Mouse (Mus musculus) embryonic facial prominence, embryonic 15.5 days (tissue): ENCODE measurements around the gene Cdc42ep5. TPM values are rescaled to one million over a fixed set of nuclear protein-coding genes. Genes with fewer than 3 reads are reported as not detected.
A peak's percentile ranks its signal among the peaks of the same experiment; 100 is the strongest.
"Not testable (repeated sequence)": the region's sequence is repeated elsewhere in the genome, so short reads cannot be mapped to it uniquely, and the experiment has no call there.

Experiments used
- ATAC-seq: fragments of 200-750 bp; cut with Nextera tagmentation; 2 replicates; pipeline ENCODE4 v1.8.0; 2017; ENCODE audit warnings: low read depth, moderate TSS enrichment; ENCODE audit not compliant: insufficient number of reproducible peaks, low FRiP score, low TSS enrichment
- H3K27ac ChIP-seq: fragments of 300-500 bp; sonication (generic); replicated peaks from 2 replicates; pipeline ENCODE4 v1.5.1; 2015; ENCODE audit warnings: mild to moderate bottlenecking, inconsistent platforms
- H3K27me3 ChIP-seq: fragments of 300-500 bp; sonication (generic); 2 replicates; pipeline ENCODE4 v1.6.1; 2015; ENCODE audit warnings: inconsistent platforms
- H3K36me3 ChIP-seq: fragments of 300-500 bp; sonication (generic); 2 replicates; pipeline ENCODE4 v1.6.1; 2015; ENCODE audit warnings: mild to moderate bottlenecking, inconsistent platforms
- H3K4me1 ChIP-seq: fragments of 300-500 bp; sonication (generic); 2 replicates; pipeline ENCODE4 v1.6.1; 2015; ENCODE audit warnings: inconsistent platforms
- H3K4me2 ChIP-seq: fragments of 300-500 bp; sonication (generic); replicated peaks from 2 replicates; pipeline ENCODE4 v1.6.1; 2015; ENCODE audit warnings: mild to moderate bottlenecking, inconsistent platforms
- H3K4me3 ChIP-seq: fragments of 300-500 bp; sonication (generic); replicated peaks from 2 replicates; pipeline ENCODE4 v1.5.1; 2015; ENCODE audit warnings: mild to moderate bottlenecking, inconsistent platforms
- H3K9ac ChIP-seq: fragments of 300-500 bp; sonication (generic); 2 replicates; pipeline ENCODE4 v1.6.1; 2015; ENCODE audit warnings: inconsistent platforms
- H3K9me3 ChIP-seq: fragments of 300-500 bp; sonication (generic); replicated peaks from 2 replicates; pipeline ENCODE4 v1.6.1; 2016; ENCODE audit warnings: inconsistent platforms
- WGBS: fragments of 180-500 bp; shearing (Covaris S2); methylation state at CpG from one replicate; pipeline ENCODE4 v1.1.7; 2015; 5-methylcytosine and 5-hydroxymethylcytosine counted together
- polyA plus RNA-seq: library from polyadenylated mRNA; unstranded; fragments of >200 nt; fragmentation: Nextera tagmentation; extraction: Ambion mirVana; gene quantifications from 2 replicates; pipeline ENCODE4 v1.2.1, GENCODE M21; 2015

Cdc42ep5 gene
- 63.2 and 65.0 TPM in 2 replicates for polyA plus RNA-seq

DNA sequence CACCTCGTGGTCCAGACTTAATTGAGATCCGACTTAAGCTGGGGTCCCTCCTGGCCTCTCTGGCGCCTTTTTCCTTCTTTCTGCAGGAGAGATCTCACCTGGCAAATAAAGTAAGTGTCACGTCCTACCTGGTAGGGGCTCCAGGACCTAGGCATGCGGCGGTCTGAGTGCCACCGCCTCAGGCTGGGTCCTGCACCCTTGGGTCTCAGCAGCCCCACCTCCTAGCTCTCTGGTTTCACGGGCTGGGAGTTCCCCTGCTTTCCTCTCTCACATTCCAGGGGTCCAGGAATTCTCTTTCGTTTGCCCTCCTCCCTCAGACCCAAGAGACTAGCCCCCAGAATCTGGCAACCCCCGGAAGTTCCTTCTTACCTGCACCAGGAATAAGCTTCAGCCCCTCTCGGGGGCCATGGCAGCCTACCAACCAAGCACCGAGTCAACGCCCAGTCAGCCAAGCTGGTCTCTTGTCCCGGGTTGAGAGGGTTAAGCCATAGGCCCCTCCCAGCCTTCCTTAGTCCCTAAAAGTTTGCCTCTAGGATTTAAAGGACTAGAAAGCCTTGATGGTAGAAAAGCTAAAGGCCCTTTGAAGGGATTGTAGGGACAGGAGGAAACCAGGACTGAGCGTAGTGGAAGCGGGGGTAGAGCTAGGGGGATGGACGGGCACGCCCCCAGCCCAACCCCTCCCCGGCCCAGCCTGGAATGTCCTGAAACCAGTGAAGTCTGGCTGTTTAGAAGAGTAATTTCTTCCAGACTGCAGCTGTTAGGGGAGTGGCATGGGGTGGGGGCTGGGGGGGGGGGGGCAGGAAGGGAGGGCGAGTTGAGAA lies at the start of gene Cdc42ep5:
Cdc42ep5 (minus strand) TSS at position 771 of the 821 bp plus-strand sequence.
- Histone ChIP-seq H3K27me3 (no peaks in the 10 kb centered on the region), H3K4me1 (peaks cover 25% of the 10 kb centered on the region), H3K4me3 (peak within 1 kb of the TSS; percentile 60), H3K27ac (peak within 1 kb of the TSS; percentile 89), H3K9ac (peak within 1 kb of the TSS; percentile 47), H3K4me2 (peak within 1 kb of the TSS; percentile 83), H3K36me3 (no peaks in the 10 kb centered on the region), H3K9me3 (no peaks in the 10 kb centered on the region)
- under 1% methylated on average over 19 of the region's 20 CpGs for whole genome bisulfite sequencing
- peak; percentile 97 for ATAC-seq

DNA sequence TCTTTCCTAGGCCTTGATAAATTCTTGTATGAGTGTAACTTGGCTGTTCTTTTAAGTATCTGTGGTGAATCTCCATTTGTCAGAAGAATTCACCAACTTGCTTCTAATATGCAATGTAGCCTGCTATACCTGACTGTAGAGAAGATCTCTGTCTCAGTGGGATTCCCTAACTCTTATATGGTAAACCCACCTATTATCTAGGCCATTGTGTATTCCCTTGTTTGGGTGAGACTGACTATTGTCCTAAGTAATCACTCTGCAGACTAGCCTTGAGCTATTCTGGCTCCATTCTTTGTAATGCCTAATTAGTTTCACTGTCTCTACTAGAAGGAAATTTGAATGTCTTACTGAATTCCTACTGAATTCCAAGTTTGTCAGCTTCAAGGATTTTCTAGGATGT lies 48.8 kb upstream of the Cdc42ep5 start:
- ATAC-seq, H3K4me1 ChIP-seq, H3K4me2 ChIP-seq, H3K4me3 ChIP-seq, H3K9ac ChIP-seq, H3K36me3 ChIP-seq, H3K27ac ChIP-seq, H3K27me3 ChIP-seq, H3K9me3 ChIP-seq: not testable (repeated sequence)

DNA sequence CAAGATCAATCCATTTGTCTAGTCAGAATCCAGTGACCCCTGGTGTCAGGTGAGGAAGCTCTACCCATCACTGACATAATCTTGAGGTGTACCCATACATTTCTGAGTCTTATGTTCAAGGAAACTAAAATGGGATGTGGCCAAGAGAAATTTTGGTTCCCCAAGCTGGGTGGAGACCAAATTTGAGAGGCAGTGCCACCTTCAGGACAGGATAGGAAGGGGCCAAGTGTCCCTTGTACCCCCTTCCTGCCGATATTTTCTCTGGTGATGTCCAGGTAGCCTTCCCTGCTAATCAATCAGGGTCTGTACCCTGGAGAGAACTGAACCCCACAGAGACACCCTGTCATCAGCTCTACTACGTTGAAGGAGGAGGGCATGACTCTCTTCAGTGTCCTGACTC lies 44.0 kb upstream of the Cdc42ep5 start:
- H3K4me2 ChIP-seq, result no peak overlapping the region
- no peaks in the 10 kb centered on the region for H3K4me1 ChIP-seq
- no peak overlapping the region for H3K9ac ChIP-seq
- 50% methylated on average over 2 of the region's 2 CpGs for WGBS
- H3K36me3 ChIP-seq, result no peaks in the 10 kb centered on the region
- no peaks in the 10 kb centered on the region for H3K27me3 ChIP-seq
- H3K27ac ChIP-seq, result no peak overlapping the region
- no peak overlapping the region for H3K4me3 ChIP-seq
- H3K9me3 ChIP-seq, result no peaks in the 10 kb centered on the region
- no peak for ATAC-seq

GRCm38 (mm10) chr7:4207126-4207525 lies 42.5 kb upstream of the Cdc42ep5 start:
- H3K9ac ChIP-seq, result no peak overlapping the region
- 71% methylated on average over 1 of the region's 1 CpGs for WGBS
- no peak overlapping the region for H3K4me3 ChIP-seq
- no peak overlapping the region for H3K27ac ChIP-seq
- H3K9me3 ChIP-seq, result no peaks in the 10 kb centered on the region
- H3K4me2 ChIP-seq, result no peak overlapping the region
- no peaks in the 10 kb centered on the region for H3K4me1 ChIP-seq
- no peak for ATAC-seq
- no peaks in the 10 kb centered on the region for H3K36me3 ChIP-seq
- no peaks in the 10 kb centered on the region for H3K27me3 ChIP-seq

DNA sequence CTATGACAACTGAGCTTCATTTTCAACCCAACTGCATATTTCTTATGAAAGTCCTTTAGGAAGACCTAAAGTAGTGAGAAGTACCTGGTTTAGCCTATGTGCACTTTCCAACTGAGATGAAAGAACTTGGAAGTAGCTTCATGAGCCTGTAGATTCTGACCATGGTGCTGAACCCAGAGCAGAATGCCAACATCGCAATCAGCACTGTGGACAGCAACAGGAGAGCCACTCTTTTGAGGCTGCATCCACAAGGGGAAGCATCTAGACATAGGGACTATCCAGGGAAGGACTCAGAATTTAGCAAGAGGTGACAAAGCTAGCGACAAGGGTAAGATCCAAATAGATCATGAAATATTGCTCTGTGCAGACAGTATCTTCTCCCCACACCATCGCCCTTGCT lies 13.8 kb upstream of the Cdc42ep5 start:
- Histone ChIP-seq H3K4me2 (no peak overlapping the region), H3K36me3 (no peaks in the 10 kb centered on the region), H3K4me1 (no peaks in the 10 kb centered on the region), H3K9me3 (no peaks in the 10 kb centered on the region), H3K4me3 (no peak overlapping the region), H3K9ac (no peak overlapping the region), H3K27me3 (no peaks in the 10 kb centered on the region), H3K27ac (no peak overlapping the region)
- no peak for ATAC-seq
- 44% methylated on average over 3 of the region's 3 CpGs for WGBS

GRCm38 (mm10) chr7:4170193-4170938 lies 5.7 kb upstream of the Cdc42ep5 start:
- H3K4me1 ChIP-seq, result peaks cover 2% of the 10 kb centered on the region
- H3K27me3 ChIP-seq, result no peaks in the 10 kb centered on the region
- no peaks in the 10 kb centered on the region for H3K36me3 ChIP-seq
- no peak for ATAC-seq
- no peak overlapping the region for H3K4me3 ChIP-seq
- WGBS, result 73% methylated on average over 6 of the region's 6 CpGs
- no peak overlapping the region for H3K27ac ChIP-seq
- no peak overlapping the region for H3K9ac ChIP-seq
- no peak overlapping the region for H3K4me2 ChIP-seq
- no peaks in the 10 kb centered on the region for H3K9me3 ChIP-seq

DNA sequence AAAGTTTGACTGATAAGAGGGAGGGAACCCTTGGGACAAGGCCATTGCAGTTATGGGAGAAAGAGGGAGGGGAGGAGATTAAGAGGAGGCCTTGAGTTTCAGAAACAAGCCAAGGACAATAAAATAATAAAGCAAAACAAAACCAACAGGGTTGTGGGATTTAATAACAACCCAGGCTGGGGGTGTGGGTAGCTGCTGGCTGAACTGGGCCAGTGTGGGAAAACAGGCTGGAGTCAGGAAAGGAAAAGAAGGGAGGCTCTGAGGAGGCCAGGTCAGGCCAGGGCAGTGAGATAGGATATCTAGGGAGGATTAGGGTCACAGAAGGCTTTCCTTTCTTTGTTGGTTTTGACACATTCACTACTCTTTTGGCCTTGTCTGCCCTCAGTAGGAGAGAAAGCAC lies 2.4 kb upstream of the Cdc42ep5 start:
- H3K36me3 ChIP-seq, result no peaks in the 10 kb centered on the region
- ATAC-seq, result no peak
- no peaks in the 10 kb centered on the region for H3K9me3 ChIP-seq
- no peak overlapping the region for H3K4me2 ChIP-seq
- no peaks in the 10 kb centered on the region for H3K27me3 ChIP-seq
- H3K9ac ChIP-seq, result no peak overlapping the region
- no peak overlapping the region for H3K27ac ChIP-seq
- H3K4me1 ChIP-seq, result peaks cover 25% of the 10 kb centered on the region
- H3K4me3 ChIP-seq, result no peak overlapping the region

GRCm38 (mm10) chr7:4165286-4165685 lies 626 bp upstream of the Cdc42ep5 start:
- 16% methylated on average over 3 of the region's 3 CpGs for WGBS
- no peaks in the 10 kb centered on the region for H3K9me3 ChIP-seq
- no peaks in the 10 kb centered on the region for H3K36me3 ChIP-seq
- peaks cover 25% of the 10 kb centered on the region for H3K4me1 ChIP-seq
- no peak for ATAC-seq
- H3K4me3 ChIP-seq, result peak overlapping the region; percentile 60
- peak overlapping the region; percentile 83 for H3K4me2 ChIP-seq
- H3K27me3 ChIP-seq, result no peaks in the 10 kb centered on the region
- H3K9ac ChIP-seq, result no peak overlapping the region; the same call in 1 of the 2 replicates
- peak overlapping the region; percentile 76 for H3K27ac ChIP-seq

DNA sequence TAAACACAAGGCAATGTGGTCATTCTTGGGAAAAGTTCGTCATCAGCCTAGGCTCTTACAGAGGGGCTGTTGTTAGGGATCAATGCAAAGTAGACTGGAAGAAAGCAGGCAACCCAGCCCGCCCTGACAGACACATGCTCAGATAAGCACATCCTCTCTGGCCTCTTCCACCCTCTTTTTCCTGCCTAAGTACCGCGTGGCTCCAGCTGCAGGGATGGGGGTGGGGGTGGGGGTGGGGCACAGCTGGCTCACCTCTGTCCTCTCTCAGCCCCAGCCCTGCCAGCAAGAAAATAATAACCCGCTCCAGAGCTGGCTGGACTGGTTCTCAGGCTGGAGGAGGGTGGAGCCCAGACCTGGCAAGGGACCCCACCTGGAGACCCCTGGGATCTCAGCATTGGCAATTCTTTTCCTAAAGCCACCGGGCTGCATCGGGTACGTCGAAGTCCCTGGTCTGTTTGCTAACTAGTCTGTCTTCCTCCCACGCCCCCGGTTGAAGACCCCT lies 1.0 kb downstream of the Cdc42ep5 start:
- Histone ChIP-seq H3K9ac (peak overlapping the region; percentile 47), H3K9me3 (no peaks in the 10 kb centered on the region), H3K4me2 (peak overlapping the region; percentile 83), H3K4me3 (peak overlapping the region; percentile 60), H3K27me3 (no peaks in the 10 kb centered on the region), H3K36me3 (no peaks in the 10 kb centered on the region), H3K4me1 (peaks cover 25% of the 10 kb centered on the region), H3K27ac (peak overlapping the region; percentile 89)
- ATAC-seq, result peak; percentile 41; the same call in 1 of the 2 replicates
- 0% methylated on average over 11 of the region's 11 CpGs for WGBS

DNA sequence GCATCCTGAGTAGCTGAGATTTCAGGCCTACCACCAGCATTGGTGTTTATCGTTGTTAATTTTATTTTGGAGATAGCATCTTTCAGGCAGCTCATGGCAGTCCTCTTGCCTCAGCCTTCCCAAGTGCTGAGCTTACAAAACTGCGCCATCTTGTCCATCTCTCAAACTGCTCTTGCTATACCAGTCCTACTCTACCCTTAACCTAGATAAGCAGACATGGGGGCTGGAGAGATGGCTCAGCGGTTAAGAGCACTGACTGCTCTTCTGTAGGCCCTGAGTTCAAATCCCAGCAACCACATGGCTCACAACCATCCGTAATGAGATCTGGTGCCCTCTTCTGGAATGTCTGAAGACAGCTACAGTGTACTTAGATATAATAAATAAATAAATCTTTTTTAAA lies 3.1 kb downstream of the Cdc42ep5 start:
- not testable (repeated sequence) for H3K27ac ChIP-seq, ATAC-seq, H3K27me3 ChIP-seq, H3K9me3 ChIP-seq, H3K4me3 ChIP-seq, H3K4me2 ChIP-seq, H3K36me3 ChIP-seq, H3K9ac ChIP-seq
- H3K4me1 ChIP-seq, result peaks cover 25% of the 10 kb centered on the region
- WGBS, result 95% methylated on average over 4 of the region's 4 CpGs

DNA sequence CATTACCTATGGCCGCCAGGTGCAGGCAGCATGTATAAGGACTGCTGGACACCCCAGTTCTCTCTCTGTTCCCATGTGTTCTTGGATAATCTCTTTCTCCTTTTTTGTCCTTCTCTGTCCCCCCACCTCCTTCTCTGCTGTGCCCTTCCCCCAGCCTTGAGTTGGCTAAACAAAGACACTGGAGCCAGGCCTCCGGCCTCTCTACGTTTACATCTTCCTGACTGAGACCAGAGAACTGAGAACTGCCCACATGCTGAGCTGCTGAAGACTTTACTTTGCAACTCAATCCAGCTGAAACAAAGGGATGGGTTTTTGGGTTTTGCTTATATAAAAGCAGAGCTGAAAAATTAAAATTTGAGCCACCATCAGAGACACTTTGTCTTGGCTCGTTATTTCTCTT lies 9.7 kb downstream of the Cdc42ep5 start:
- WGBS, result 53% methylated on average over 4 of the region's 4 CpGs
- Histone ChIP-seq H3K4me1 (peaks cover 15% of the 10 kb centered on the region), H3K27me3 (no peaks in the 10 kb centered on the region), H3K9ac (no peak overlapping the region), H3K27ac (no peak overlapping the region), H3K36me3 (no peaks in the 10 kb centered on the region), H3K4me3 (no peak overlapping the region), H3K9me3 (no peaks in the 10 kb centered on the region), H3K4me2 (no peak overlapping the region)
- ATAC-seq, result no peak
